Mouse (Mus musculus): ENCODE results near the gene Taz. TPM values are rescaled to one million over a fixed set of nuclear protein-coding genes. Genes with fewer than 3 reads are reported as not detected.

The Taz gene
- 27.8 and 30.2 TPM in 2 replicates for polyA plus RNA-seq (2015; fragmentation: Nextera tagmentation; extraction: Ambion mirVana)

DNA sequence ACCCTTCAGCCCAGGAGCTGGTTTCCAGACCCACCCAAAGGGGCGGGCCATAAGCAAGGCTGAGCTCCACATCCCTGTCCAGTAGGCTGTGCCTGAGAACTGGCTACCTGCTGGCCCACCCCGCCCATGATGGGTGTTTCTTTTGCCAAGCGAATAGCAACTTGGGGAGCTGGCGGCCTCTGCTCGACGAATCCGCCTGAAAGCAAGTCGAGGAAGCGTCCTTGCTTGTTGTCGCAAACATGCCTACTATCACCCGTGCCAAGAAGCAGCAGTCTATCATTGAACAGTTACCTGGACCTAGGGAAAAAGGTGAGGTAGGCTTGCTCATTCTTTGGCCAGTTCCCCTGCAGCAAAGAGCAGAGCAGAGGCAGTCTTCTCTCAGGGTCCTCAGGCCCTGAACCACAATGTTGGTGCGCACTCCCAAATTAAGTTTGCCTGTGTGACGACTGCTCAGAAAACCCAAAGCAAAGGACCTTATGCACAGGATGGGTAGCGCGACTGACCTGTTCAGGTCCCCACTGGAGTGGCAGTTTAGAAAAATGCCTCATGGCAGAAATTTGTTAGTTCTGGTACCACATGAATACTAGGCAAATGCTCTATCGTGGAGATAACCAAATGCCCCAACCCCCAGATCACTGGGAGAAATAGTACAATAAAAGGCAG lies at the start of gene Taz, which contains the start of gene Dnase1l1:
Gene Taz (plus strand): TSS at position 181 of the 663 bp plus-strand sequence.
Gene Dnase1l1 (minus strand): TSS at position 606 of the 663 bp plus-strand sequence.
- Histone ChIP-seq H3K4me3 (ENCODE audit: low read depth, low read length) (peak within 1 kb of the TSS; percentile 71), H3K9ac (ENCODE audit: low read depth, low read length) (peak within 1 kb of the TSS; percentile 74), H3K36me3 (ENCODE audit: control insufficient read depth, insufficient read depth) (no peaks in the 10 kb centered on the region; the same call in 1 of the 2 replicates), H3K27me3 (ENCODE audit: control insufficient read depth, insufficient read depth, low read depth, low read length) (no peaks in the 10 kb centered on the region), H3K9me3 (replicated peaks; ENCODE audit: control insufficient read depth, low read length) (no peaks in the 10 kb centered on the region), H3K4me1 (ENCODE audit: control insufficient read depth, low read depth, low read length) (peaks cover 5% of the 10 kb centered on the region), H3K27ac (ENCODE audit: low read length) (peak within 1 kb of the TSS; percentile 94), H3K4me2 (ENCODE audit: low read depth, low read length) (peak within 1 kb of the TSS; percentile 82)
- ATAC-seq (ENCODE audit: low read depth), result peak; percentile 97
- 10% methylated on average over 16 of the region's 16 CpGs for WGBS (ENCODE audit: insufficient replicate concordance)

DNA sequence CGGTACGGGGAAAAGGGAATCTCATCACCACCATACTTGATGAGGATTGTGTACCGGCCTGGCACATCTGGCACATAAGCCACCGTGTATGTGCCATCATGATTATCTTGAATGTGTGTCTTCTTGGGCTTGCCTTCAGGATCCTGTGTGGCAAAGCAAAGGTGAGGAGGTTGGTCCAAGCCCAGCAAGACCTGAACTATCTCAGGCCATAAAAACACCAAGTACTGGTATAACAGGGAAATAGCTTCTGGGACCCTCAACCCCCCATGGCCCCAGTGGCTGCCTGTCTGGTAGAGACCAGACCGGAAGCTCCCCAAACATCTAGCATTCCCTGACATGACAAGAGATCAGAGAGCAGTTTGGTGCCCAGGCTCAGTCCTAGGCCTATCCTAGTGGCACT lies 48.5 kb upstream of the Taz start:
- WGBS (ENCODE audit: insufficient replicate concordance), result 80% methylated on average over 5 of the region's 5 CpGs
- Histone ChIP-seq H3K4me3 (ENCODE audit: low read depth, low read length) (no peak overlapping the region), H3K9ac (ENCODE audit: low read depth, low read length) (no peak overlapping the region), H3K4me1 (ENCODE audit: control insufficient read depth, low read depth, low read length) (no peaks in the 10 kb centered on the region), H3K27me3 (ENCODE audit: control insufficient read depth, insufficient read depth, low read depth, low read length) (no peaks in the 10 kb centered on the region), H3K4me2 (ENCODE audit: low read depth, low read length) (no peak overlapping the region), H3K9me3 (replicated peaks; ENCODE audit: control insufficient read depth, low read length) (no peaks in the 10 kb centered on the region), H3K27ac (ENCODE audit: low read length) (no peak overlapping the region), H3K36me3 (ENCODE audit: control insufficient read depth, insufficient read depth) (no peaks in the 10 kb centered on the region; the same call in 1 of the 2 replicates)
- no peak for ATAC-seq (ENCODE audit: low read depth)

DNA sequence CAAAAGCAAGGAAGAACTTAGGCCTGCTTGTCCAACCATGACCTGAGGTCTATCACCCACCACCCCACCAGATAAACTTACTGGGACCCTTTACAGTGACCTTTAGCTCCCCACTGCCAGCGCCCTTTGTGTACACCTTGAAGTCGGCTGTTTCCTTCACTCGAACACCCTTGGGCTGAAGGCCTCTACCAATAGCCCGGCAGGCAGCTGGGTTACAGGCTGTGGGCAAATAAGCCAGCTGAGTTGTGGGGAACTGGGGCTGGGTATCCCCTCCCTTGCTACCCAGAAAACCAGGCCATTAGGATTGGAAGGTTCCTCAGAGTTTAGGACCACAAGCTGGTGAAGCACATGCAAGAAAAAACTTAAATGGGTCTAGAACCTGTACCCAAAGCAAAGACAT lies 41.4 kb upstream of the Taz start:
- Histone ChIP-seq H3K9ac (ENCODE audit: low read depth, low read length) (no peak overlapping the region), H3K4me2 (ENCODE audit: low read depth, low read length) (no peak overlapping the region), H3K36me3 (ENCODE audit: control insufficient read depth, insufficient read depth) (no peaks in the 10 kb centered on the region; the same call in none of the 2 replicates), H3K9me3 (replicated peaks; ENCODE audit: control insufficient read depth, low read length) (no peaks in the 10 kb centered on the region), H3K27ac (ENCODE audit: low read length) (no peak overlapping the region), H3K4me3 (ENCODE audit: low read depth, low read length) (no peak overlapping the region), H3K4me1 (ENCODE audit: control insufficient read depth, low read depth, low read length) (peaks cover 15% of the 10 kb centered on the region), H3K27me3 (ENCODE audit: control insufficient read depth, insufficient read depth, low read depth, low read length) (no peaks in the 10 kb centered on the region)
- no peak for ATAC-seq (ENCODE audit: low read depth)
- WGBS (ENCODE audit: insufficient replicate concordance), result 79% methylated on average over 4 of the region's 4 CpGs

DNA sequence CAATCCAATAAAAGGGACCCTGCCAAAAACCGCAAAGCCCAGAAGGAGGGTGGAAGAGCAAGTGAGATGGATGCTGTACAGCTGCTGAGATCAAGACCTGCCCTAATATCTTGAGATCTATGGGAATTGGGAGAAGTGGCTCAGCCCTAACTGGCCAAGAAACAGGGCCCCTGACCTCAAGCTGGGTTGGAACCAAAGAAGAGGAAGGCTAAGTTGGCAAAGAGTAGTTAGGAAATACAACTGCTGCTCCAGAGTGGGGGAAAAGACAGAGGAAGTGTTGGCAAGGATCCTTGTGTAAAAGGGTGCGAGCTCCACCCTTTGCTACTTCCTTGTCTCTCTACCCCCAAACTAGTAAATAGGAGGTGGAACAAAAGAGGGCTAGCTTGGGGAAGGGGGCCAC lies 38.3 kb upstream of the Taz start:
- H3K4me2 ChIP-seq (ENCODE audit: low read depth, low read length), result peak overlapping the region; percentile 42; the same call in 1 of the 2 replicates
- no peak for ATAC-seq (ENCODE audit: low read depth)
- H3K9me3 ChIP-seq (replicated peaks; ENCODE audit: control insufficient read depth, low read length), result no peaks in the 10 kb centered on the region
- peaks cover 18% of the 10 kb centered on the region for H3K4me1 ChIP-seq (ENCODE audit: control insufficient read depth, low read depth, low read length)
- H3K27ac ChIP-seq (ENCODE audit: low read length), result peak overlapping the region; percentile 37
- 66% methylated on average over 2 of the region's 2 CpGs for WGBS (ENCODE audit: insufficient replicate concordance)
- H3K36me3 ChIP-seq (ENCODE audit: control insufficient read depth, insufficient read depth), result no peaks in the 10 kb centered on the region; the same call in 1 of the 2 replicates
- no peak overlapping the region; the same call in 1 of the 2 replicates for H3K4me3 ChIP-seq (ENCODE audit: low read depth, low read length)
- no peaks in the 10 kb centered on the region for H3K27me3 ChIP-seq (ENCODE audit: control insufficient read depth, insufficient read depth, low read depth, low read length)
- no peak overlapping the region for H3K9ac ChIP-seq (ENCODE audit: low read depth, low read length)

DNA sequence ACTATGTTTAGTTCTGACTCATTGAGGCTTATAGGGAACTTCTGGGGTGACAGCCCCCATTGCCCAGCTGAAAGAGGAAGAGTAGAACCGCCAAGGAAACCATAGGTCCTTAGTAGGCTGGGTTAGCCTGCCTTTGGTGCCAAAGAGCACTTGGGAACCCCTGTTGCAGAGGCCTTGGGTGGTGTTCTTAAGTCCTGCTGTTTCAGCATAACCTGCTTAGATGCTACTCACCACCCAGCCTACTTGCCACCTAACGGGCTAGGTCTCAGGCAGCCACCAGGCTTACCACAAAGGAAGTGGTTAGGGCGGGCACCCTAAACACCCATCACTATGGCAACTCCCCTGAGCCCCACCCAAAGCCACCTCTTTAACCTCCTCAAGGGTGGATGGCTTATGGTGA lies 37.9 kb upstream of the Taz start:
- peak; percentile 46 for ATAC-seq (ENCODE audit: low read depth)
- peak overlapping the region; percentile 35 for H3K4me3 ChIP-seq (ENCODE audit: low read depth, low read length)
- no peaks in the 10 kb centered on the region; the same call in 1 of the 2 replicates for H3K36me3 ChIP-seq (ENCODE audit: control insufficient read depth, insufficient read depth)
- 18% methylated on average over 3 of the region's 3 CpGs for WGBS (ENCODE audit: insufficient replicate concordance)
- no peaks in the 10 kb centered on the region for H3K27me3 ChIP-seq (ENCODE audit: control insufficient read depth, insufficient read depth, low read depth, low read length)
- peak overlapping the region; percentile 37; the same call in 1 of the 2 replicates for H3K27ac ChIP-seq (ENCODE audit: low read length)
- H3K9ac ChIP-seq (ENCODE audit: low read depth, low read length), result no peak overlapping the region
- H3K9me3 ChIP-seq (replicated peaks; ENCODE audit: control insufficient read depth, low read length), result no peaks in the 10 kb centered on the region
- peak overlapping the region; percentile 42 for H3K4me2 ChIP-seq (ENCODE audit: low read depth, low read length)
- peaks cover 20% of the 10 kb centered on the region for H3K4me1 ChIP-seq (ENCODE audit: control insufficient read depth, low read depth, low read length)

DNA sequence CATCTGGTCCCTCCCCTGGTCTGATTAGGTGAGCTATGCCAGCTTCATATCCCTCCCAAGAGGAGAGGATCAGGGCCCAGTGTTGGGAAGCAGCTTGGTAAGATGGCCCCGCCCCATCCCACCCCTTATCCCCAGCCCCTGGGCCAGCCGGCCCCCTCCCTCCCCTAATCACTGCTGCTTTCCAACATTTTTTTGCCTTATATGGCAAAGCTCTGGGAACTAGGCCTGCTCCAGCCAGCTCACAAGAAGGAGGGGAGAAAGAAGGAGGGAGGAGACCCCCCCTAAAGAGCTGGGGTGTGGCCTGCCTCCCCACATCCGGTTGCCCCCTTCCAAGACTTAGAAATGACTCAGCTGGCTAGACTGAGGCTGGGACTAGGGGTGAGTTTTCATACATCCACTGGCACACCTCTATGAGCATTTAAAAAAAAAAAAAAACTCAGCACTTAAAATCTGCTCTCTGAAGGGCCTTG lies 37.1 kb upstream of the Taz start:
- no peak; the same call in 1 of the 2 replicates for ATAC-seq (ENCODE audit: low read depth)
- Histone ChIP-seq H3K27ac (ENCODE audit: low read length) (0 out of 2 replicates have a peak overlapping the region, but pooled peaks have one; percentile 33), H3K9me3 (replicated peaks; ENCODE audit: control insufficient read depth, low read length) (no peaks in the 10 kb centered on the region), H3K4me3 (ENCODE audit: low read depth, low read length) (peak overlapping the region; percentile 63), H3K4me1 (ENCODE audit: control insufficient read depth, low read depth, low read length) (peaks cover 23% of the 10 kb centered on the region), H3K4me2 (ENCODE audit: low read depth, low read length) (peak overlapping the region; percentile 42), H3K27me3 (ENCODE audit: control insufficient read depth, insufficient read depth, low read depth, low read length) (no peaks in the 10 kb centered on the region; the same call in 1 of the 2 replicates), H3K9ac (ENCODE audit: low read depth, low read length) (no peak overlapping the region), H3K36me3 (ENCODE audit: control insufficient read depth, insufficient read depth) (no peaks in the 10 kb centered on the region)
- WGBS (ENCODE audit: insufficient replicate concordance), result 19% methylated on average over 3 of the region's 3 CpGs

DNA sequence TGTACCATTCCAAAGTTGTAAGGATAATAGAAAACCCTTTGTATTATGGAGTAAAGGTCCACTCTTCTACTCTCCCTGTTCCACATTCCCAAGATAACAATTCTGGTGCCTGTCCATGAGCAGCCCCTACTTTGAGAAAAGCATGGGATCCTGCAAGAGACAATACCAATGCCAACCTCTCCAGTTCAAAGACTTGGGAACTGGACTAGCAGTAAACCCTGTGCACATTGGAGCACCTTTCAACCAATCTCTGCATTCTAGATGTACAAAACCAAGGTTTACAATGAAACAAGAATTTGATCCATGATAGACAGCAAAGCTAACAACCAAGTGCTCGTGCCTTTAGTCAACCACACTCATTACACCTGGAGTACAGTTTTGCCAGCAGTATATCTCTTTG lies 36.6 kb upstream of the Taz start:
- Histone ChIP-seq H3K9ac (ENCODE audit: low read depth, low read length) (no peak overlapping the region), H3K27me3 (ENCODE audit: control insufficient read depth, insufficient read depth, low read depth, low read length) (no peaks in the 10 kb centered on the region; the same call in 1 of the 2 replicates), H3K4me2 (ENCODE audit: low read depth, low read length) (peak overlapping the region; percentile 91), H3K27ac (ENCODE audit: low read length) (0 out of 2 replicates have a peak overlapping the region, but pooled peaks have one; percentile 5), H3K9me3 (replicated peaks; ENCODE audit: control insufficient read depth, low read length) (no peaks in the 10 kb centered on the region), H3K4me3 (ENCODE audit: low read depth, low read length) (peak overlapping the region; percentile 63), H3K4me1 (ENCODE audit: control insufficient read depth, low read depth, low read length) (peaks cover 23% of the 10 kb centered on the region), H3K36me3 (ENCODE audit: control insufficient read depth, insufficient read depth) (no peaks in the 10 kb centered on the region)
- WGBS (ENCODE audit: insufficient replicate concordance), result 24% methylated on average over 1 of the region's 1 CpGs
- no peak for ATAC-seq (ENCODE audit: low read depth)

DNA sequence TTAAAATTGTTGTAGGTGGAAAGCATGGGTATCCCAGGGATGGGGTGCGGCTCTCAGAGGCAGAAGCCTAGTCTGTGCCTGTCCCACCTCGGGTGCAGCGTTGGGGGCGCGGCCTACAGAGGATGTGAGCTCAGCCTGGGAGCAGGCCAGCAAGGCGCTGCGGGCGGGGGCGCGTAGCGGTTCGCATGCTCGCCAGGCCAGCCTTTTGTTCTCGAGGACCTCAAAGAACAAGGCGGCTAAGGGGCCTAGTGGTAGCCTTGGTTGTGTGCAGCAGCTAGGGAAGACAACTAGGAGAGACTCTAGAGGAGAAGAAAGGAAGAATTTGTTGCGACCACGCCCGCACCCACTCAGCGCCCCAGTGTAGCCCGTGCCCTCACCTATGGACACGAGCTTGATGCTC lies 36.0 kb upstream of the Taz start:
- 17% methylated on average over 21 of the region's 21 CpGs for WGBS (ENCODE audit: insufficient replicate concordance)

DNA sequence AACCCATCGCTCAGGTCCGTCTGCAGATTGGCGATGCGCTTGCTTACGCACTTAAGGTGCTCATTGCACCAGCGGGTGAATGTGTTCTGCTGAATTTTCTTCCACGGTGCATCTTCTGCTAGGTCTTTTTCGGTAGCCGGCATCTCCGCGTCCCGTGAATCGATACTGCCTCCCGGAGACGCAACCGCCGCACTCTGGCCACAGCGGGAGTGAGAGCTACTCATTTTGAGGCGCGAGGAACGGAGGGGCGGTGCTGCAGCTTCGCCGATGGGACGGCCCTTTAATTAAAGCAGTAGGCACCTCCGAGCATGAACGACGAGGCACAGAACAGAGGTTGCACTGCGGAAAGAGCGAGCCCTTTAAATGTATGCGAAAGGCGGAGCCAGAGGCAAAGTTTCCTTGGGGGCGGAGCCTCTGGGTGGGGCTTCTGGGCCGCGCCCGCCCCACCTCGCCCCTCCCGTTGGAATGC lies 35.5 kb upstream of the Taz start:
- Histone ChIP-seq H3K9ac (ENCODE audit: low read depth, low read length) (peak overlapping the region; percentile 58), H3K4me1 (ENCODE audit: control insufficient read depth, low read depth, low read length) (peaks cover 23% of the 10 kb centered on the region), H3K36me3 (ENCODE audit: control insufficient read depth, insufficient read depth) (no peaks in the 10 kb centered on the region), H3K27ac (ENCODE audit: low read length) (peak overlapping the region; percentile 50), H3K4me2 (ENCODE audit: low read depth, low read length) (peak overlapping the region; percentile 91), H3K27me3 (ENCODE audit: control insufficient read depth, insufficient read depth, low read depth, low read length) (no peaks in the 10 kb centered on the region; the same call in 1 of the 2 replicates), H3K9me3 (replicated peaks; ENCODE audit: control insufficient read depth, low read length) (no peaks in the 10 kb centered on the region), H3K4me3 (ENCODE audit: low read depth, low read length) (peak overlapping the region; percentile 63)
- 24% methylated on average over 38 of the region's 38 CpGs for WGBS (ENCODE audit: insufficient replicate concordance)
- peak; percentile 81 for ATAC-seq (ENCODE audit: low read depth)

More for the DNA sequence above, 36.0 kb upstream of the Taz start:
- no peaks in the 10 kb centered on the region for H3K9me3 ChIP-seq (replicated peaks; ENCODE audit: control insufficient read depth, low read length)
- peak overlapping the region; percentile 5 for H3K27ac ChIP-seq (ENCODE audit: low read length)
- H3K9ac ChIP-seq (ENCODE audit: low read depth, low read length), result peak overlapping the region; percentile 58
- H3K4me1 ChIP-seq (ENCODE audit: control insufficient read depth, low read depth, low read length), result peaks cover 23% of the 10 kb centered on the region
- no peaks in the 10 kb centered on the region for H3K36me3 ChIP-seq (ENCODE audit: control insufficient read depth, insufficient read depth)
- peak overlapping the region; percentile 91 for H3K4me2 ChIP-seq (ENCODE audit: low read depth, low read length)
- H3K4me3 ChIP-seq (ENCODE audit: low read depth, low read length), result peak overlapping the region; percentile 63
- no peaks in the 10 kb centered on the region; the same call in 1 of the 2 replicates for H3K27me3 ChIP-seq (ENCODE audit: control insufficient read depth, insufficient read depth, low read depth, low read length)
- peak; percentile 19; the same call in 1 of the 2 replicates for ATAC-seq (ENCODE audit: low read depth)
